Mouse (Mus musculus) limb, embryonic 14.5 days (tissue): ENCODE data around the gene 1700001P01Rik. TPM values are rescaled to one million over a fixed set of nuclear protein-coding genes. Genes with fewer than 3 reads are reported as not detected.
A peak's percentile ranks its signal among the peaks of the same experiment; 100 is the strongest.

Source experiments
- ATAC-seq: fragments of 200-750 bp; cut with Nextera tagmentation; 2 replicates; pipeline ENCODE4 v1.8.0; 2017; ENCODE audit warnings: low read depth, moderate number of reproducible peaks, moderate TSS enrichment; ENCODE audit not compliant: low FRiP score
- DNase-seq: peaks from one replicate; pipeline ENCODE4 v3.0.0-alpha.2; 2015; ENCODE audit warnings: low spot score
- H3K27ac ChIP-seq: fragments of 300-500 bp; sonication (generic); replicated peaks from 2 replicates; pipeline ENCODE4 v1.5.1; 2014; ENCODE audit warnings: low read depth, mild to moderate bottlenecking, low read length, moderate library complexity, mixed read lengths
- H3K27me3 ChIP-seq: fragments of 300-500 bp; sonication (generic); 2 replicates; pipeline ENCODE4 v1.6.1; 2014; ENCODE audit warnings: low read length, mixed read lengths; ENCODE audit not compliant: control insufficient read depth, insufficient read depth
- H3K36me3 ChIP-seq: fragments of 300-500 bp; sonication (generic); 2 replicates; pipeline ENCODE4 v1.6.1; 2014; ENCODE audit warnings: mild to moderate bottlenecking, low read length, moderate library complexity, mixed read lengths; ENCODE audit not compliant: control insufficient read depth, insufficient read depth
- H3K4me1 ChIP-seq: fragments of 300-500 bp; sonication (generic); 2 replicates; pipeline ENCODE4 v1.6.1; 2014; ENCODE audit warnings: antibody characterized with exemption, low read length, mixed read lengths; ENCODE audit not compliant: control insufficient read depth, insufficient read depth
- H3K4me2 ChIP-seq: fragments of 300-500 bp; sonication (generic); replicated peaks from 2 replicates; pipeline ENCODE4 v1.6.1; 2014; ENCODE audit warnings: low read depth, mild to moderate bottlenecking, low read length, moderate library complexity; ENCODE audit not compliant: severe bottlenecking
- H3K4me3 ChIP-seq: fragments of 300-500 bp; sonication (generic); replicated peaks from 2 replicates; pipeline ENCODE4 v1.5.1; 2014; ENCODE audit warnings: low read length
- H3K9ac ChIP-seq: fragments of 300-500 bp; sonication (generic); 2 replicates; pipeline ENCODE4 v1.6.1; 2014; ENCODE audit warnings: mild to moderate bottlenecking, low read depth, low read length, moderate library complexity; ENCODE audit not compliant: severe bottlenecking
- H3K9me3 ChIP-seq: fragments of 300-500 bp; sonication (generic); 2 replicates; pipeline ENCODE4 v1.6.1; 2016; ENCODE audit warnings: low read length; ENCODE audit not compliant: control insufficient read depth
- POLR2A ChIP-seq: fragments of 200-500 bp; IDR thresholded peaks from 2 replicates; pipeline ENCODE4 v1.8.0; 2012; ENCODE audit warnings: inconsistent platforms, mild to moderate bottlenecking, moderate library complexity, borderline replicate concordance; ENCODE audit not compliant: insufficient read depth, insufficient read length; ENCODE audit errors: extremely low read depth
- WGBS: fragments of 180-500 bp; shearing (Covaris S2); extraction: QIAGEN DNeasy Blood & Tissue Kit; methylation state at CpG from one replicate; pipeline ENCODE4 v1.1.7; 2014; 5-methylcytosine and 5-hydroxymethylcytosine counted together
- polyA plus RNA-seq, 2 experiments: library from polyadenylated mRNA; depleted of rRNA in 1 of 2; stranded (reverse) in 1 of 2; unstranded in 1 of 2; fragments of >200 nt; fragmentation: Nextera tagmentation in 1 of 2; extraction: Ambion mirVana in 1 of 2; gene quantifications; 2 replicates each; pipeline versions ENCODE4 v1.2.1 to v1.2.3; 2012 to 2014

Gene 1700001P01Rik
- polyA plus RNA-seq, 2 experiments: 0.34 TPM; not detected in 1

DNA sequence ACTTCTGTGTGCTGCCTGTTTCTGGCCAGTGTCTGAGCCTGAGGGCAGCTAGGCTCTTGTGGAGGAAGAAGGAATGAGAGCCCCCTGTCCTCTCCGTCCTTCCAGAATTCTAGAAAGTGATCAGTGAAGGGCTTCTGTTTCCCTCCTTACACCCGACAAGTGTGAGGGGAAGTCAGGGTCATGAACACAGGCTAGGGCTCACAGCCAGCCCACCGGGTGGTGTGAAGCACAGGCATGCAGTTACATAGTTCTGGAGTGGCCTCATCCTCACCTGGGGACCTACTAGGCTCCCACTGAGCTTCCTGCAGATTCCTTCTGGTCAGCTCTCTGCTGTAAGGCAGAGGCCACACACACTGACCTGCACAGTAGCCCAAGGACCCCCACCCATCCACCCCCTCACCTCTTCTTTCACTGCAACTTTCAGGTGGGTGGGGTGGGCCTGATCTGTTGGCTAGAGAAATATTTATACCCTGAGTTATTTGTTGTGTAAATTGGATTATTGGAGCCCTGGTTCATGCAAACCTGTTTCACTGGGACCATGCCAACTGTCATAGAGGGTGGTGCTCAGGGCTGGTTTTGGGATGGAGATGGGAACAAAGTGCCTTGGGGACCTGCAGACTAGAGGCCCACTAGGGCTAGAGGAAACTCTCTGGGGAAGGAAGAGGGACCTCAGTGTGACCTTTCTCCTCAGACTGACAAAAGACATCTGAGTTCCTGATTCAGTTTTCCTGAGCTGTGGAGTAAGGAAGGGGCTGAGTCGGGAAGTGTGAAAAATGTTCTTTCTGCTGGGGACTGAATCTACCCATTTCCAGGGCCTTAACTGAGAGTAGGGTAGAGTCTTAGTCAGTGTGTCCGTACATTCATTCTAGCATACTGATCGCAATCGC is 33.8 kb upstream of the 1700001P01Rik start:
- H3K27me3 ChIP-seq: no peaks in the 10 kb centered on the region
- 0 out of 2 replicates have a peak overlapping the region, but pooled peaks have one; percentile 5 for H3K27ac ChIP-seq
- no peak overlapping the region for H3K4me2 ChIP-seq
- ATAC-seq (0 out of 2 replicates have a peak, but pooled peaks have one; percentile 21), DNase-seq (peak; percentile 25)
- H3K4me3 ChIP-seq: no peak overlapping the region
- no peak for TF ChIP-seq POLR2A
- no peaks in the 10 kb centered on the region for H3K9me3 ChIP-seq
- 67% methylated on average over 7 of the region's 7 CpGs for WGBS
- peaks cover 81% of the 10 kb centered on the region for H3K4me1 ChIP-seq
- peaks cover 63% of the 10 kb centered on the region for H3K36me3 ChIP-seq
- H3K9ac ChIP-seq: no peak overlapping the region

DNA sequence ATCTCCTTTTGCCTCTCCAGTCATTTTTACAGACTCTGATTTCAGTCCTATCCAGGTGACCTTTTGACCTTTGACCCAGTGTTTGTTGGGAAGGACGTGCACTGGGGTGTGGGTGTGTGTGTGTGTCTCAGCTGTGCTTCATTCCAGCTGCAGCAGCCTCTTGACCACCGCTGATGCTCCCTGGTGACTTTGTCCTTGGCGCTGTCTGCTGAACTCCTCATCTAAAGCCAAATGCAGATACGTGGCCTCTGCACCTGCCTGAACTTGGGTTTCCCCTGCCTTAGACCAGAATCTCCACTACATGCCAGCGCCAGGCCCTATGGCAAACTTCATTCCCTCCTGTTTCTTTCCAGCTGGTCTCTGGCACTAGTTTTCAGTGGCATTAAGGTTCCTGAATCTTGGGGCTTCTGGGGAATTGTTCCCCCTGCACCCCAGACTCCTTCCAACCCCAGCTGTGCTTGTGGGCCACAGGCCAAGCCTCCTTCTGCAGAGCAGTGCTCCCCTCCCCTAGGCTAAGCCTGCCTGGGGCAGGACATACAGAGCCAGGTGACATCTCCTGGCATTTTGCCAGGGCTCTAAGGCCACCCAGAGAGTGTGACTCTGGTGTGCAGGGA is 33.0 kb upstream of the 1700001P01Rik start:
- peak; percentile 66 for DNase-seq
- 0 out of 2 replicates have a peak overlapping the region, but pooled peaks have one; percentile 5 for H3K27ac ChIP-seq
- TF ChIP-seq POLR2A: no peak
- H3K4me1 ChIP-seq: peaks cover 88% of the 10 kb centered on the region
- H3K27me3 ChIP-seq: no peaks in the 10 kb centered on the region
- H3K36me3 ChIP-seq: peaks cover 59% of the 10 kb centered on the region
- no peak overlapping the region for H3K4me2 ChIP-seq
- ATAC-seq: peak; percentile 27; the same call in 1 of the 2 replicates
- no peak overlapping the region for H3K4me3 ChIP-seq
- H3K9ac ChIP-seq: no peak overlapping the region
- 47% methylated on average over 5 of the region's 5 CpGs for WGBS
- no peaks in the 10 kb centered on the region for H3K9me3 ChIP-seq

DNA sequence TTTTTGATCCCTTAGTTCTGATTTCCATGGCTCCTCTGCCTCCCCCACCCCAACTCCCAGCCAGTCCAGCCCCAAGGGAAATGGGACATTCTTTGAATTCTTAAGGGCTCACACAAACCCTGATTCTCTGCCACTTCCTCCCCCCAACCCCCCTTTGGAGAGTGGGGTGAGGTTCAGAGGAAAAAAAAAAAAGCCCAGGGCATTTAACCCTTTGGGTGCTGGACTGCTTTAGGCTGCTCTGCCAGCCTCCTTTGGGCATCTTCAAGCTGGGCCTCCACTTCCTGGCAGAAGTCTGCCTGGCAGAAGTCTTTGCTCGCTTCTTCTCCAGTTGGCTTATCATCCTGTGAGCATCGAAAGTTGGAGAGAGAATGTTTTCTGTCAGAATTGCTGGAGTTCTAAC is 32.4 kb upstream of the 1700001P01Rik start:
- 80% methylated on average over 2 of the region's 2 CpGs for WGBS
- Histone ChIP-seq H3K4me3 (no peak overlapping the region), H3K27ac (no peak overlapping the region), H3K27me3 (no peaks in the 10 kb centered on the region), H3K36me3 (peaks cover 55% of the 10 kb centered on the region), H3K9ac (no peak overlapping the region), H3K4me2 (0 out of 2 replicates have a peak overlapping the region, but pooled peaks have one; percentile 4), H3K9me3 (no peaks in the 10 kb centered on the region), H3K4me1 (peaks cover 88% of the 10 kb centered on the region)
- no peak for TF ChIP-seq POLR2A
- DNase-seq (peak; percentile 41), ATAC-seq (no peak)

DNA sequence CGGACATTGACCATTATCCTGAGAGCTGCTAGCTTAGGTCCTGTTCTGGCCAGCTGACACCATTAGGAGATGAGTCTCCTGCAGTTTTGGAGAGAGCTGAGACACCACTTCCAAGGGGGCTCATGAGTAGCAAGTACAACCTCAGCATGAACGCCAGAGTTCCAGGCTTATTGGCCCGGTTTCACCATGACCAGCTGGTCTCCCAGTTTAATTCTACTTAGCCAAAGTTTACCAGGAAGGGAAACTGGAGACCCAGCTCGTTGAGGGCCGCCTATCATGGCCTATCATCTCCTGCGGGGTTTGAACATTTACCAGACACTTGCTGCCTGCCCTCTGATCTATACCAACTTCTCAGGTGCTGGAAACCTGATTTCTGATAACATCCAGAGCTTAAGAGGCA is 31.9 kb upstream of the 1700001P01Rik start:
- Histone ChIP-seq H3K27me3 (no peaks in the 10 kb centered on the region), H3K4me3 (no peak overlapping the region), H3K9me3 (no peaks in the 10 kb centered on the region), H3K9ac (no peak overlapping the region), H3K4me2 (no peak overlapping the region), H3K27ac (no peak overlapping the region), H3K4me1 (peaks cover 83% of the 10 kb centered on the region), H3K36me3 (peaks cover 54% of the 10 kb centered on the region)
- DNase-seq: no peak
- 33% methylated on average over 6 of the region's 6 CpGs for WGBS
- TF ChIP-seq POLR2A: no peak
- no peak for ATAC-seq

DNA sequence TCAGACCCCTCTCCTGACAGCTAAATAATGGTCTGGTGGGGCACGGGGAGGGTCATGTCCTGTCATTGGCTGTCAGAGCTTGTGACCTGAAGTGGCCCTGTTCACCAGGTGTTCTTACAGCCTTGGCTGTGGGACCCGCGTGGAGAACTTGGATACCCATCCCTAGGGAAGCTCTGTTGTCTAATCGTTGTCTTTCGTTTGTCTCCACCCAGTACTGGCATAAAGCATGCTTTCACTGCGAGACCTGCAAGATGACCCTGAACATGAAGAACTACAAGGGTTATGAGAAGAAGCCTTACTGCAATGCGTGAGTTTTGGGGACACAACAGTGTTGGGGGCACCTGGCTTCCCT is 30.9 kb upstream of the 1700001P01Rik start:
- ATAC-seq (no peak), DNase-seq (no peak)
- Histone ChIP-seq H3K4me3 (no peak overlapping the region), H3K27ac (no peak overlapping the region), H3K27me3 (no peaks in the 10 kb centered on the region), H3K4me2 (no peak overlapping the region), H3K9ac (no peak overlapping the region), H3K9me3 (no peaks in the 10 kb centered on the region), H3K4me1 (peaks cover 82% of the 10 kb centered on the region), H3K36me3 (peaks cover 51% of the 10 kb centered on the region)
- no peak for TF ChIP-seq POLR2A
- WGBS: 75% methylated on average over 7 of the region's 7 CpGs
